Comparison of ENCODE assay signal across 43 mouse cellular contexts in the genomic region with DNA sequence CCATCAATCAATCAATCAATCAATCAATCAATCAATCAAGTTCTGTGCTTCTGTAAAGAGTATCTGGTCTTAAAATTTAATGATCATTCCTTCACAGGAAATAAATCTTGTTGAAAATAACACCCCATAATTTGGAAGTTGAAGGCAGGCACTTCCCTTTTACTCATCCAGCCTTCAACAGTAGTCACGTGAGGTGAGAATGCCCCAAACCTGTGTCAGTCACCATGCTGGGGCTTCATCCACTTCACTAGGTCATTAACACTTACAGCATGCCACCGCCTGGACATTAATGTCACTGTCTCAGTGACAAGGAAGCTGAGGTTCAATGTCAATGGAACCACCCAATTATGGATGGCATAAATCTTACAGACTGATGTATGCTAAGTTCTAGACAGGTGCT. TPM values are rescaled to one million over a fixed set of nuclear protein-coding genes. Genes with fewer than 3 reads are reported as not detected.
"Had no signal": no experiment of that assay in that cellular context is flagged by ENCODE, and none has a peak within 500 bp of the region (broad histone marks: within the 10 kb centered on the region; RNA-seq: fewer than 3 reads in every experiment).

No protein-coding gene starts in this region.

- H3K4me2 ChIP-seq: limb, embryonic 12.5 days; limb, embryonic 13.5 days; limb, embryonic 15.5 days; liver, embryonic 11.5 days; liver, embryonic 12.5 days; liver, embryonic 13.5 days; liver, embryonic 15.5 days; lung, embryonic 14.5 days; lung, embryonic 15.5 days; midbrain, embryonic 11.5 days; midbrain, embryonic 12.5 days; midbrain, embryonic 13.5 days; midbrain, embryonic 15.5 days had no signal

- H3K27ac ChIP-seq: limb, embryonic 10.5 days; limb, embryonic 12.5 days; limb, embryonic 13.5 days; limb, embryonic 15.5 days; liver, embryonic 12.5 days; liver, embryonic 13.5 days; liver, embryonic 14.5 days; liver, embryonic 15.5 days; lung, embryonic 15.5 days; macrophage; midbrain, embryonic 10.5 days; midbrain, embryonic 12.5 days; midbrain, embryonic 13.5 days; midbrain, embryonic 15.5 days had no signal

- H3K27me3 ChIP-seq: limb, embryonic 13.5 days; limb, embryonic 15.5 days; liver, embryonic 12.5 days; liver, embryonic 13.5 days; liver, embryonic 15.5 days; lung, embryonic 15.5 days; midbrain, embryonic 12.5 days; midbrain, embryonic 13.5 days; midbrain, embryonic 15.5 days had no signal

- H3K9ac ChIP-seq: limb, embryonic 12.5 days; limb, embryonic 13.5 days; limb, embryonic 15.5 days; liver, embryonic 12.5 days; liver, embryonic 13.5 days; liver, embryonic 14.5 days; liver, embryonic 15.5 days; liver, postnatal 0 days; lung, embryonic 14.5 days; lung, embryonic 15.5 days; midbrain, embryonic 12.5 days; midbrain, embryonic 13.5 days; midbrain, embryonic 15.5 days had no signal

- H3K9me3 ChIP-seq: limb, embryonic 10.5 days; limb, embryonic 12.5 days; limb, embryonic 13.5 days; limb, embryonic 15.5 days; liver, embryonic 12.5 days; liver, embryonic 13.5 days; liver, embryonic 15.5 days; lung, embryonic 15.5 days; megakaryocyte, embryonic 14.5 days; midbrain, embryonic 10.5 days; midbrain, embryonic 12.5 days; midbrain, embryonic 13.5 days; midbrain, embryonic 15.5 days had no signal

- H3K4me3 ChIP-seq: limb, embryonic 10.5 days; limb, embryonic 12.5 days; limb, embryonic 13.5 days; limb, embryonic 15.5 days; liver, embryonic 12.5 days; liver, embryonic 13.5 days; liver, embryonic 15.5 days; lung, embryonic 15.5 days; megakaryocyte, embryonic 14.5 days; midbrain, embryonic 10.5 days; midbrain, embryonic 12.5 days; midbrain, embryonic 13.5 days; midbrain, embryonic 15.5 days; myocyte had no signal

- DNase-seq: left cerebral cortex, postnatal 4 days; liver; liver, embryonic 13.5 days; liver, postnatal 0 days; lung, adult 18-20 months; lung, adult 2 months; lung, embryonic 14.5 days; lung, postnatal 10 days; lung, postnatal 14 days; lung, postnatal 36 days; lung, postnatal 4 days; midbrain, embryonic 14.5 days had no signal

- H3K36me3 ChIP-seq: limb, embryonic 10.5 days; limb, embryonic 12.5 days; limb, embryonic 13.5 days; limb, embryonic 15.5 days; liver, embryonic 12.5 days; liver, embryonic 13.5 days; liver, embryonic 15.5 days; lung, embryonic 15.5 days; midbrain, embryonic 10.5 days; midbrain, embryonic 12.5 days; midbrain, embryonic 13.5 days; midbrain, embryonic 15.5 days had no signal

- H3K4me1 ChIP-seq: limb, embryonic 15.5 days; liver, embryonic 12.5 days; liver, embryonic 13.5 days; liver, embryonic 15.5 days; lung, embryonic 15.5 days; midbrain, embryonic 10.5 days; midbrain, embryonic 12.5 days; midbrain, embryonic 13.5 days had no signal

RNA-seq across cellular contexts. Expression of gene 4930469K13Rik, which starts 30.1 kb away (rescaled TPM):
- total RNA-seq: left cerebral cortex, postnatal 10 days; left cerebral cortex, postnatal 14 days; left cerebral cortex, postnatal 25 days; left cerebral cortex, postnatal 36 days; left cerebral cortex, postnatal 4 days; liver, adult 2 months; megakaryocyte progenitor cell, adult 5-6 weeks; megakaryocyte-erythroid progenitor cell, adult 5-6 weeks; monocyte, adult 5-6 weeks had no signal
- polyA plus RNA-seq: limb, embryonic 10.5 days; limb, embryonic 12.5 days; limb, embryonic 14.5 days; liver, adult 2 months; liver, embryonic 11.5 days; liver, embryonic 12.5 days; liver, embryonic 13.5 days; liver, embryonic 14.5 days; liver, embryonic 15.5 days; liver, embryonic 16.5 days; liver, postnatal 0 days; lung, adult 2 months; lung, embryonic 14.5 days; lung, embryonic 16.5 days; lung, postnatal 0 days; macrophage; midbrain, embryonic 10.5 days; midbrain, embryonic 11.5 days; midbrain, embryonic 12.5 days; midbrain, embryonic 13.5 days; midbrain, embryonic 14.5 days; midbrain, embryonic 15.5 days; midbrain, embryonic 16.5 days; midbrain, postnatal 0 days; myocyte had no signal
